Mouse (Mus musculus): ENCODE measurements around the gene Acad10. TPM values are rescaled to one million over a fixed set of nuclear protein-coding genes. Genes with fewer than 3 reads are reported as not detected.

The Acad10 gene
- polyA plus RNA-seq, 1 experiment from 2014 or later, result 5.3 TPM

GRCm38 (mm10) chr5:121682250-121682649, 21.9 kb upstream of the Acad10 start:
- H3K36me3 ChIP-seq (ENCODE audit: control insufficient read depth, insufficient read depth), result peaks cover 97% of the 10 kb centered on the region
- no peak overlapping the region for H3K4me3 ChIP-seq (ENCODE audit: low read depth, low read length)
- H3K4me2 ChIP-seq (replicated peaks; ENCODE audit: low read depth), result no peak overlapping the region
- H3K9me3 ChIP-seq (ENCODE audit: control insufficient read depth), result no peaks in the 10 kb centered on the region
- H3K4me1 ChIP-seq (replicated peaks; ENCODE audit: control insufficient read depth, insufficient read depth, low read length), result no peaks in the 10 kb centered on the region
- TF ChIP-seq CTCF (IDR thresholded peaks at IDR 0.05; ENCODE audit: low read depth), result no peak
- WGBS, result 95% methylated on average over 2 of the region's 2 CpGs
- H3K9ac ChIP-seq (ENCODE audit: low read depth, low read length), result no peak overlapping the region
- no peak overlapping the region for H3K27ac ChIP-seq (ENCODE audit: low read depth, low read length)
- no peaks in the 10 kb centered on the region for H3K27me3 ChIP-seq (replicated peaks; ENCODE audit: control insufficient read depth, insufficient read depth, low read length)
- no peak for ATAC-seq

- Histone ChIP-seq H3K9me3 (ENCODE audit: control insufficient read depth) (no peaks in the 10 kb centered on the region), H3K27ac (ENCODE audit: low read depth, low read length) (no peak overlapping the region), H3K27me3 (replicated peaks; ENCODE audit: control insufficient read depth, insufficient read depth, low read length) (no peaks in the 10 kb centered on the region), H3K4me2 (replicated peaks; ENCODE audit: low read depth) (no peak overlapping the region), H3K36me3 (ENCODE audit: control insufficient read depth, insufficient read depth) (peaks cover 41% of the 10 kb centered on the region), H3K4me1 (replicated peaks; ENCODE audit: control insufficient read depth, insufficient read depth, low read length) (no peaks in the 10 kb centered on the region), H3K9ac (ENCODE audit: low read depth, low read length) (no peak overlapping the region), H3K4me3 (ENCODE audit: low read depth, low read length) (no peak overlapping the region)
- peak; percentile 65 for TF ChIP-seq CTCF (IDR thresholded peaks at IDR 0.05; ENCODE audit: low read depth)
- ATAC-seq, result no peak
- WGBS, result 85% methylated on average over 3 of the region's 3 CpGs
These were observed 10.1 kb upstream of the Acad10 start for GRCm38 (mm10) chr5:121670412-121670811.

DNA sequence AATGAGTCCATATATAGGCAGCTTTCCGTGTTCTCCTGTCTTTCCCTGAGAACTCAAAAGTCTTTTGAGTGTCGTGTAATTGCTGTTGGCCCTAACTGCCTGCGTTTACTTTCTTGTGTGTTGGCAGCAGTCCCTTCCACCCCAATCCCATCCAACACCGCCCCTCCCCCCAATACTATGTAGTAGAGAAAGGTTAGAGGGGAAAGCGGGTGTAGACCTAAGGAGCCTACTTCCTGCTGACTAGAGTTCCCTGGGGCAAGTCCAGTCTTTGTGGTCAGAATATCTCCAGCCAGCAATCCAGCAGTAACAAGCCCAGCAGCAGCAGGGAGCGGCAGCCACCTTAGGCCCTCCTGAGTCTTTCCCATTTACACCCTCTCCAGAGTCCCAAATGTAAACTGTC, 8.1 kb upstream of the Acad10 start:
- Histone ChIP-seq H3K4me2 (replicated peaks; ENCODE audit: low read depth) (no peak overlapping the region), H3K9ac (ENCODE audit: low read depth, low read length) (no peak overlapping the region), H3K27ac (ENCODE audit: low read depth, low read length) (no peak overlapping the region), H3K27me3 (replicated peaks; ENCODE audit: control insufficient read depth, insufficient read depth, low read length) (no peaks in the 10 kb centered on the region), H3K4me1 (replicated peaks; ENCODE audit: control insufficient read depth, insufficient read depth, low read length) (no peaks in the 10 kb centered on the region), H3K4me3 (ENCODE audit: low read depth, low read length) (no peak overlapping the region), H3K36me3 (ENCODE audit: control insufficient read depth, insufficient read depth) (peaks cover 53% of the 10 kb centered on the region), H3K9me3 (ENCODE audit: control insufficient read depth) (no peaks in the 10 kb centered on the region)
- TF ChIP-seq CTCF (IDR thresholded peaks at IDR 0.05; ENCODE audit: low read depth), result no peak
- ATAC-seq, result no peak
- 71% methylated on average over 6 of the region's 6 CpGs for WGBS

DNA sequence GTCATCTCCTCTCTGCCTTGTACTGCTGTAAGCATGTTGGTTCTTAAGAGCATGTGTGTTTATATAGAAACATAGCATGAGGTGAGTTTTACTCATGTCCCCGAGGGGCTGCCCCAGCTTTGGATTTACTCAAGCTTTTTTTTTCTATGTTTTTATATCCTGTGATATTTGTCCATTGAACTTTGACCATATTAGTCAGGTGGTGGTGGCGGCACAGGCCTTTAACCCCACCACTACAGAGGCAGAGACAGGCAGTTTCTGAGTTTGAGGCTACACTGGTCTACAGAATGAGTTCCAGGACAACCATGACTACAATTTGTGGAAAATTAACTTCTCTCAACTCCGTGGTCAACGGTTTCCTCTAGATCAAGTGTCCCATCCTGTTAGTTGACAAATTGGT, 6.8 kb upstream of the Acad10 start:
- 60% methylated on average over 4 of the region's 4 CpGs for WGBS
- no peak for TF ChIP-seq CTCF (IDR thresholded peaks at IDR 0.05; ENCODE audit: low read depth)
- H3K4me3 ChIP-seq (ENCODE audit: low read depth, low read length), result no peak overlapping the region
- H3K9me3 ChIP-seq (ENCODE audit: control insufficient read depth), result no peaks in the 10 kb centered on the region
- peaks cover 56% of the 10 kb centered on the region for H3K36me3 ChIP-seq (ENCODE audit: control insufficient read depth, insufficient read depth)
- 0 out of 2 replicates have a peak, but pooled peaks have one; percentile 15 for ATAC-seq
- no peak overlapping the region for H3K4me2 ChIP-seq (replicated peaks; ENCODE audit: low read depth)
- H3K4me1 ChIP-seq (replicated peaks; ENCODE audit: control insufficient read depth, insufficient read depth, low read length), result no peaks in the 10 kb centered on the region
- H3K27ac ChIP-seq (ENCODE audit: low read depth, low read length), result peak overlapping the region; percentile 35; the same call in 1 of the 2 replicates
- H3K27me3 ChIP-seq (replicated peaks; ENCODE audit: control insufficient read depth, insufficient read depth, low read length), result no peaks in the 10 kb centered on the region
- no peak overlapping the region for H3K9ac ChIP-seq (ENCODE audit: low read depth, low read length)

GRCm38 (mm10) chr5:121664971-121665370, 4.7 kb upstream of the Acad10 start:
- no peaks in the 10 kb centered on the region for H3K9me3 ChIP-seq (ENCODE audit: control insufficient read depth)
- ATAC-seq, result no peak
- no peak for TF ChIP-seq CTCF (IDR thresholded peaks at IDR 0.05; ENCODE audit: low read depth)
- H3K4me2 ChIP-seq (replicated peaks; ENCODE audit: low read depth), result no peak overlapping the region
- H3K9ac ChIP-seq (ENCODE audit: low read depth, low read length), result no peak overlapping the region
- no peak overlapping the region for H3K4me3 ChIP-seq (ENCODE audit: low read depth, low read length)
- H3K27ac ChIP-seq (ENCODE audit: low read depth, low read length), result no peak overlapping the region
- no peaks in the 10 kb centered on the region for H3K27me3 ChIP-seq (replicated peaks; ENCODE audit: control insufficient read depth, insufficient read depth, low read length)
- H3K4me1 ChIP-seq (replicated peaks; ENCODE audit: control insufficient read depth, insufficient read depth, low read length), result peaks cover 2% of the 10 kb centered on the region; the same call in 1 of the 2 replicates
- WGBS, result 97% methylated on average over 9 of the region's 9 CpGs
- peaks cover 44% of the 10 kb centered on the region for H3K36me3 ChIP-seq (ENCODE audit: control insufficient read depth, insufficient read depth)

DNA sequence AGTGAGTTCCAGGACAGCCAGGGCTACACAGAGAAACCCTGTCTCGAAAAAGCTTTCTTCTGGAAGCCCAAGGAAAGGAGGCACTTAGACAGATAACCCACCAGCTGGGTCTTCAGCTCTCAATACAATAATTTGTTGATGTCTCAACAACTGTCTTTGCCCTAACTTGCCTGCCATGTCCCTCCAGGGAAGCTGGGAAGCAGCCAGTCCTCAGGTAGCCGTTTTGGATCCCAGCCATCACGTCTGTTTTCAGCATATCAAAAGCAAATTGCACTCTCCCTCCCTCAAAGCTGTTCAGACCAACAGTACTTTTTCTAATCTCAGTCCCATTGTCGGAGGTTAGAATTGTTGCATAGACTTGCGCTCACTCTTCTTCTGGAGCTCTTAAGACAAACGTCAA, 3.8 kb upstream of the Acad10 start:
- Histone ChIP-seq H3K4me1 (replicated peaks; ENCODE audit: control insufficient read depth, insufficient read depth, low read length) (peaks cover 2% of the 10 kb centered on the region; the same call in 1 of the 2 replicates), H3K4me3 (ENCODE audit: low read depth, low read length) (no peak overlapping the region), H3K4me2 (replicated peaks; ENCODE audit: low read depth) (no peak overlapping the region), H3K9me3 (ENCODE audit: control insufficient read depth) (no peaks in the 10 kb centered on the region), H3K36me3 (ENCODE audit: control insufficient read depth, insufficient read depth) (peaks cover 44% of the 10 kb centered on the region), H3K27ac (ENCODE audit: low read depth, low read length) (no peak overlapping the region), H3K9ac (ENCODE audit: low read depth, low read length) (no peak overlapping the region), H3K27me3 (replicated peaks; ENCODE audit: control insufficient read depth, insufficient read depth, low read length) (no peaks in the 10 kb centered on the region)
- TF ChIP-seq CTCF (IDR thresholded peaks at IDR 0.05; ENCODE audit: low read depth), result no peak
- WGBS, result 92% methylated on average over 6 of the region's 6 CpGs
- ATAC-seq, result no peak

DNA sequence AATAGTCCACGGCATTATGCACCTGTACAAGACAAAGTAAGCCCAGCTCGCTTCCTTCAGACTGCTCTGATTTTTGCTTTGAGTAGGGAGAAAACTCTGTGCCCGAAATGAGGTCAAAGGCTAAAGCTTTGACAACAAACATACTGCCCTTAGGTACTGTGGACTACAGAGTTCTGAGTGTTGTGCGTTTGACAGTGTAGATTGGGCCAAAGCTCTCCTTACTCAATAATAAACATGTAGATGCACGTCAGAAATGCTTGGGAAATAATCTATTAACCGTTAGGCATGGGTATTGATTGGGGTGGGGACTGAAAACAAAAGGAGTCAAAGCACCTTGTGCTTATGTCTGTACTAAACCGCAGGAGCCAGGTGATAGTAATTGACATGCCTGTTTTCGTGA, 3.1 kb upstream of the Acad10 start:
- no peak overlapping the region for H3K4me3 ChIP-seq (ENCODE audit: low read depth, low read length)
- H3K4me1 ChIP-seq (replicated peaks; ENCODE audit: control insufficient read depth, insufficient read depth, low read length), result peaks cover 2% of the 10 kb centered on the region; the same call in 1 of the 2 replicates
- H3K27me3 ChIP-seq (replicated peaks; ENCODE audit: control insufficient read depth, insufficient read depth, low read length), result no peaks in the 10 kb centered on the region
- no peak for TF ChIP-seq CTCF (IDR thresholded peaks at IDR 0.05; ENCODE audit: low read depth)
- H3K4me2 ChIP-seq (replicated peaks; ENCODE audit: low read depth), result no peak overlapping the region
- H3K36me3 ChIP-seq (ENCODE audit: control insufficient read depth, insufficient read depth), result peaks cover 44% of the 10 kb centered on the region
- 79% methylated on average over 8 of the region's 8 CpGs for WGBS
- H3K27ac ChIP-seq (ENCODE audit: low read depth, low read length), result no peak overlapping the region
- H3K9ac ChIP-seq (ENCODE audit: low read depth, low read length), result no peak overlapping the region
- ATAC-seq, result no peak
- H3K9me3 ChIP-seq (ENCODE audit: control insufficient read depth), result no peaks in the 10 kb centered on the region
